Mouse (Mus musculus) testis, adult 2 months (tissue): ENCODE data around the gene Arhgap33.

Source experiments
- CTCF ChIP-seq: fragments of 200-500 bp; IDR thresholded peaks from 2 replicates; pipeline ENCODE4 v1.5.1; 2012; ENCODE audit warnings: low read depth, mild to moderate bottlenecking, inconsistent platforms, low read length, moderate library complexity; ENCODE audit not compliant: control insufficient read depth, insufficient read depth, insufficient replicate concordance
- POLR2A ChIP-seq: fragments of 200-500 bp; IDR thresholded peaks from 2 replicates; pipeline ENCODE4 v1.6.1; 2012; ENCODE audit warnings: low read depth, mild to moderate bottlenecking, inconsistent platforms, low read length, moderate library complexity; ENCODE audit not compliant: control insufficient read depth

GRCm38 (mm10) chr7:30493401-30493931, 41.4 kb downstream of the Arhgap33 start, which contains the start of gene Prodh2:
- no peak for TF ChIP-seq POLR2A
- TF ChIP-seq CTCF, result no peak
